28 mouse cellular contexts compared by ENCODE assay signal in the genomic region with DNA sequence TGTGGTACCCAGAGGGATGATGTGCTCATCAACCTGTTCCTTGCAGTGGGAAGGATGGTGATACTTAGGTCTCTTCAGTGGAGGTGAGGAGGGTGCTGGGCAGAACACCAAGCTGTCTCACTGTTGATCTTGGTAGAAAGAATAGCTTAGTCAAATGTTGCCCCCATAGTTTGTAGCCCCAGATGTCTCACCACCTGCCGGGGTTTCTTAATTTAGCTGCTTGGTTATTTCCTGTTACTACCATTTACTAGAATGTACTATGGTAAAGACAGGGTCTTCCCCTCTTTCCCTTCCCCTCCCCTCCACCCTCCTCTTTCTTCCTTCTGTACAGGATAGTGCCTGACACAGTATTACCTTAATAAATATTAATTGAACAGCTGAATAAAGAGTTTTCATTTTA.
"Had no signal": no experiment of that assay in that cellular context is flagged by ENCODE, and none has a peak within 500 bp of the region (broad histone marks: within the 10 kb centered on the region; RNA-seq: fewer than 3 reads in every experiment).

No protein-coding gene starts in this region.

- H3K4me1 ChIP-seq: heart, embryonic 10.5 days; heart, embryonic 12.5 days; hindbrain, embryonic 10.5 days; hindbrain, embryonic 12.5 days; intestine, embryonic 15.5 days; limb, embryonic 10.5 days; limb, embryonic 12.5 days; liver, embryonic 13.5 days; liver, embryonic 15.5 days had no signal

- H3K27me3 ChIP-seq: heart, embryonic 12.5 days; hindbrain, embryonic 12.5 days; intestine, embryonic 15.5 days; limb, embryonic 12.5 days; liver, embryonic 13.5 days; liver, embryonic 15.5 days had no signal

- H3K4me3 ChIP-seq: heart, adult 2 months; heart, embryonic 10.5 days; heart, embryonic 12.5 days; hindbrain, embryonic 10.5 days; hindbrain, embryonic 12.5 days; intestine, embryonic 15.5 days; layer of hippocampus, adult 2 months; left cerebral cortex, adult 2 months; limb, embryonic 10.5 days; limb, embryonic 12.5 days; liver, embryonic 13.5 days; liver, embryonic 15.5 days had no signal

- H3K9ac ChIP-seq: heart, embryonic 12.5 days; hindbrain, embryonic 12.5 days; hindbrain, embryonic 14.5 days; intestine, embryonic 15.5 days; limb, embryonic 12.5 days; liver, embryonic 13.5 days; liver, embryonic 15.5 days; liver, postnatal 0 days had no signal

- ATAC-seq: hindbrain, embryonic 16.5 days; inflammation-experienced regulatory T-cells, adult 6 months; intestine, embryonic 15.5 days; intestine, postnatal 0 days; liver, postnatal 0 days had no signal

- DNase-seq: gastrocnemius, postnatal 14 days; gastrocnemius, postnatal 36 days; heart, adult 2 months; heart, postnatal 10 days; heart, postnatal 4 days; kidney, adult 18-20 months; kidney, adult 8-10 months; kidney, postnatal 10 days; kidney, postnatal 25 days; kidney, postnatal 4 days; liver; liver, embryonic 13.5 days; liver, postnatal 0 days had no signal

- H3K36me3 ChIP-seq: heart, embryonic 10.5 days; heart, embryonic 12.5 days; hindbrain, embryonic 10.5 days; hindbrain, embryonic 12.5 days; intestine, embryonic 15.5 days; limb, embryonic 10.5 days; limb, embryonic 12.5 days; liver, embryonic 13.5 days; liver, embryonic 15.5 days had no signal

- H3K9me3 ChIP-seq: heart, embryonic 10.5 days; heart, embryonic 12.5 days; hindbrain, embryonic 10.5 days; hindbrain, embryonic 12.5 days; intestine, embryonic 15.5 days; limb, embryonic 10.5 days; limb, embryonic 12.5 days; liver, embryonic 13.5 days; liver, embryonic 15.5 days had no signal

- H3K4me2 ChIP-seq: heart, embryonic 12.5 days; hindbrain, embryonic 12.5 days; hindbrain, embryonic 14.5 days; intestine, embryonic 15.5 days; limb, embryonic 12.5 days; liver, embryonic 11.5 days; liver, embryonic 13.5 days; liver, embryonic 15.5 days had no signal

- H3K27ac ChIP-seq: heart, adult 2 months; heart, embryonic 10.5 days; hindbrain, embryonic 10.5 days; hindbrain, embryonic 12.5 days; hindbrain, embryonic 14.5 days; intestine, embryonic 15.5 days; layer of hippocampus, adult 2 months; left cerebral cortex, adult 2 months; limb, embryonic 10.5 days; limb, embryonic 12.5 days; liver, embryonic 13.5 days; liver, embryonic 15.5 days had no signal
